ENCODE assay signal across 23 mouse cellular contexts in genomic region chr15:79829431-79829830, GRCm38 (mm10). TPM values are rescaled to one million over a fixed set of nuclear protein-coding genes. Genes with fewer than 3 reads are reported as not detected.
DNase-seq lines count a peak whose midpoint lies in the region; ATAC-seq lines count a peak whose summit lies in the region.
"Had no signal": no experiment of that assay in that cellular context is flagged by ENCODE, and none has a peak within 500 bp of the region (broad histone marks: within the 10 kb centered on the region; RNA-seq: fewer than 3 reads in every experiment).

No protein-coding gene starts in this region.

- DNase-seq in cerebellum, adult 8-10 months, result peak; percentile 43
- no peak for DNase-seq in cerebellum, postnatal 4 days (ENCODE audit: low spot score in 2 of 2)
- no peak for DNase-seq in midbrain, embryonic 11.5 days (ENCODE audit: low spot score, missing footprints)
- no peak for DNase-seq in hindbrain, embryonic 14.5 days (ENCODE audit: low spot score)
- DNase-seq in heart, adult 9 months (ENCODE audit: low spot score in 2 of 2), result no peak
- DNase-seq: adrenal gland, postnatal 14 days; heart, adult 11 months; kidney, adult 8-10 months; left cerebral cortex, postnatal 4 days; liver; lung, postnatal 10 days; right cerebral cortex, postnatal 14 days; spleen, adult 18-20 months; thymus, adult 18-20 months; thymus, postnatal 4 days had no signal

- H3K27ac ChIP-seq in hindbrain, embryonic 12.5 days, result no peak overlapping the region
- no peak overlapping the region for H3K27ac ChIP-seq in hindbrain, embryonic 16.5 days (ENCODE audit: low read depth, low read length)
- H3K27ac ChIP-seq in midbrain, embryonic 13.5 days, result 0 out of 2 replicates have a peak overlapping the region, but pooled peaks have one; percentile 5
- no peak overlapping the region for H3K27ac ChIP-seq in midbrain, embryonic 11.5 days (ENCODE audit: low read depth, low read length)
- no peak overlapping the region for H3K27ac ChIP-seq in hindbrain, embryonic 14.5 days
- H3K27ac ChIP-seq: heart, embryonic 13.5 days had no signal

- H3K4me2 ChIP-seq in hindbrain, embryonic 12.5 days (replicated peaks), result 0 out of 2 replicates have a peak overlapping the region, but pooled peaks have one; percentile 33
- no peak overlapping the region for H3K4me2 ChIP-seq in hindbrain, embryonic 16.5 days (ENCODE audit: low read length)
- H3K4me2 ChIP-seq in midbrain, embryonic 13.5 days (replicated peaks), result peak overlapping the region; percentile 44; the same call in 1 of the 2 replicates
- H3K4me2 ChIP-seq in midbrain, embryonic 11.5 days, result no peak overlapping the region
- peak overlapping the region; percentile 32; the same call in 1 of the 2 replicates for H3K4me2 ChIP-seq in hindbrain, embryonic 14.5 days (replicated peaks)

- H3K4me3 ChIP-seq in hindbrain, embryonic 12.5 days, result no peak overlapping the region
- H3K4me3 ChIP-seq in hindbrain, embryonic 16.5 days (ENCODE audit: low read length), result no peak overlapping the region
- H3K4me3 ChIP-seq in midbrain, embryonic 13.5 days (replicated peaks), result no peak overlapping the region
- H3K4me3 ChIP-seq in midbrain, embryonic 11.5 days (ENCODE audit: low read depth, low read length), result no peak overlapping the region
- H3K4me3 ChIP-seq in hindbrain, embryonic 14.5 days (replicated peaks; ENCODE audit: low read length), result no peak overlapping the region

- no peak for ATAC-seq in hindbrain, embryonic 12.5 days (ENCODE audit: low FRiP score)
- ATAC-seq in hindbrain, embryonic 16.5 days, result no peak
- ATAC-seq in midbrain, embryonic 13.5 days, result no peak
- no peak for ATAC-seq in midbrain, embryonic 11.5 days (ENCODE audit: low FRiP score)
- ATAC-seq in hindbrain, embryonic 14.5 days (ENCODE audit: low FRiP score), result no peak
- ATAC-seq: CD4-positive, CD25-positive, alpha-beta regulatory T cell, adult 4 months; inflammation-experienced regulatory T-cells, adult 6 months had no signal

- H3K9me3 ChIP-seq in hindbrain, embryonic 12.5 days (replicated peaks), result no peaks in the 10 kb centered on the region
- H3K9me3 ChIP-seq in hindbrain, embryonic 16.5 days (ENCODE audit: control insufficient read depth, low read length), result no peaks in the 10 kb centered on the region
- H3K9me3 ChIP-seq in midbrain, embryonic 13.5 days, result no peaks in the 10 kb centered on the region
- no peaks in the 10 kb centered on the region for H3K9me3 ChIP-seq in midbrain, embryonic 11.5 days (ENCODE audit: control insufficient read depth, low read length)
- H3K9me3 ChIP-seq in hindbrain, embryonic 14.5 days (ENCODE audit: control insufficient read depth, low read length), result no peaks in the 10 kb centered on the region
- H3K9me3 ChIP-seq: heart, embryonic 13.5 days had no signal

- peaks cover 36% of the 10 kb centered on the region for H3K36me3 ChIP-seq in hindbrain, embryonic 12.5 days
- 0 out of 2 replicates have a peak, but pooled peaks cover 2% of the 10 kb centered on the region for H3K36me3 ChIP-seq in hindbrain, embryonic 16.5 days (ENCODE audit: control insufficient read depth, insufficient read depth, low read length)
- peaks cover 44% of the 10 kb centered on the region for H3K36me3 ChIP-seq in midbrain, embryonic 13.5 days
- H3K36me3 ChIP-seq in midbrain, embryonic 11.5 days (ENCODE audit: control insufficient read depth, insufficient read depth, low read length), result peaks cover 6% of the 10 kb centered on the region
- peaks cover 40% of the 10 kb centered on the region for H3K36me3 ChIP-seq in hindbrain, embryonic 14.5 days (replicated peaks; ENCODE audit: control insufficient read depth, insufficient read depth)

- peaks cover 78% of the 10 kb centered on the region for H3K4me1 ChIP-seq in hindbrain, embryonic 12.5 days
- H3K4me1 ChIP-seq in hindbrain, embryonic 16.5 days (ENCODE audit: control insufficient read depth, insufficient read depth, low read depth, low read length), result peaks cover 70% of the 10 kb centered on the region
- H3K4me1 ChIP-seq in midbrain, embryonic 13.5 days (replicated peaks), result peaks cover 87% of the 10 kb centered on the region
- peaks cover 29% of the 10 kb centered on the region for H3K4me1 ChIP-seq in midbrain, embryonic 11.5 days (ENCODE audit: control insufficient read depth, insufficient read depth, low read length)
- peaks cover 77% of the 10 kb centered on the region for H3K4me1 ChIP-seq in hindbrain, embryonic 14.5 days (replicated peaks; ENCODE audit: control insufficient read depth, insufficient read depth, low read length)

- no peaks in the 10 kb centered on the region for H3K27me3 ChIP-seq in hindbrain, embryonic 12.5 days
- H3K27me3 ChIP-seq in hindbrain, embryonic 16.5 days (replicated peaks; ENCODE audit: control insufficient read depth, insufficient read depth, low read length), result no peaks in the 10 kb centered on the region
- H3K27me3 ChIP-seq in midbrain, embryonic 13.5 days, result no peaks in the 10 kb centered on the region
- no peaks in the 10 kb centered on the region for H3K27me3 ChIP-seq in midbrain, embryonic 11.5 days (ENCODE audit: control insufficient read depth, insufficient read depth, low read length)
- no peaks in the 10 kb centered on the region for H3K27me3 ChIP-seq in hindbrain, embryonic 14.5 days (ENCODE audit: control insufficient read depth, insufficient read depth, low read length)
- H3K27me3 ChIP-seq: heart, embryonic 13.5 days had no signal

- H3K9ac ChIP-seq in hindbrain, embryonic 12.5 days, result peak overlapping the region; percentile 36
- no peak overlapping the region; the same call in 1 of the 2 replicates for H3K9ac ChIP-seq in hindbrain, embryonic 16.5 days (ENCODE audit: low read depth, low read length)
- peak overlapping the region; percentile 61 for H3K9ac ChIP-seq in midbrain, embryonic 13.5 days (replicated peaks)
- H3K9ac ChIP-seq in midbrain, embryonic 11.5 days (ENCODE audit: low read length), result no peak overlapping the region
- H3K9ac ChIP-seq in hindbrain, embryonic 14.5 days, result peak overlapping the region; percentile 5

- WGBS in hindbrain, embryonic 12.5 days, result 63% methylated on average over 5 of the region's 5 CpGs
- WGBS in hindbrain, embryonic 16.5 days, result 68% methylated on average over 5 of the region's 5 CpGs
- WGBS in midbrain, embryonic 13.5 days, result 65% methylated on average over 5 of the region's 5 CpGs
- WGBS in midbrain, embryonic 11.5 days, result 77% methylated on average over 5 of the region's 5 CpGs
- 64% methylated on average over 5 of the region's 5 CpGs for WGBS in hindbrain, embryonic 14.5 days

RNA-seq across cellular contexts. Expression of gene Npcd, which starts 4.6 kb away (rescaled TPM):
- polyA plus RNA-seq in hindbrain, embryonic 12.5 days (2016; fragmentation: Nextera tagmentation; extraction: Ambion mirVana), result 0.61 TPM in 1 of 2 replicates, not detected in the other
- polyA plus RNA-seq in hindbrain, embryonic 16.5 days (2015; fragmentation: Nextera tagmentation; extraction: Ambion mirVana), result 0.41 and 0.67 TPM in 2 replicates
- 0.58 and 1.2 TPM in 2 replicates for polyA plus RNA-seq in midbrain, embryonic 13.5 days (2015; fragmentation: Nextera tagmentation; extraction: Ambion mirVana)
- 0.86 TPM in 1 of 2 replicates, not detected in the other for polyA plus RNA-seq in midbrain, embryonic 11.5 days (2014; fragmentation: Nextera tagmentation; extraction: Ambion mirVana)
- polyA plus RNA-seq in hindbrain, embryonic 14.5 days (2014; fragmentation: Nextera tagmentation; extraction: Ambion mirVana), result 1.4 and 5.5 TPM in 2 replicates
- polyA plus RNA-seq: CD4-positive, CD25-positive, alpha-beta regulatory T cell, adult 4 months; forebrain, embryonic 11.5 days; heart, embryonic 13.5 days; inflammation-experienced regulatory T-cells, adult 6 months; liver, embryonic 16.5 days had no signal

RNA-seq across cellular contexts. Expression of gene Cbx6, which starts 5.1 kb away (rescaled TPM):
- 34.7 and 38.0 TPM in 2 replicates for polyA plus RNA-seq in hindbrain, embryonic 12.5 days (2016; fragmentation: Nextera tagmentation; extraction: Ambion mirVana)
- polyA plus RNA-seq in hindbrain, embryonic 16.5 days (2015; fragmentation: Nextera tagmentation; extraction: Ambion mirVana), result 65.2 and 67.2 TPM in 2 replicates
- polyA plus RNA-seq in midbrain, embryonic 13.5 days (2015; fragmentation: Nextera tagmentation; extraction: Ambion mirVana), result 53.9 and 61.4 TPM in 2 replicates
- polyA plus RNA-seq in midbrain, embryonic 11.5 days (2014; fragmentation: Nextera tagmentation; extraction: Ambion mirVana), result 17.1 and 18.8 TPM in 2 replicates
- polyA plus RNA-seq in hindbrain, embryonic 14.5 days (2014; fragmentation: Nextera tagmentation; extraction: Ambion mirVana), result 36.9 and 39.8 TPM in 2 replicates

RNA-seq across cellular contexts. Expression of gene Nptxr, which starts 24.9 kb away (rescaled TPM):
- 13.1 TPM in 2 replicates for polyA plus RNA-seq in hindbrain, embryonic 12.5 days (2016; fragmentation: Nextera tagmentation; extraction: Ambion mirVana)
- 44.1 and 58.7 TPM in 2 replicates for polyA plus RNA-seq in hindbrain, embryonic 16.5 days (2015; fragmentation: Nextera tagmentation; extraction: Ambion mirVana)
- polyA plus RNA-seq in midbrain, embryonic 13.5 days (2015; fragmentation: Nextera tagmentation; extraction: Ambion mirVana), result 18.1 and 18.6 TPM in 2 replicates
- 1.3 and 2.1 TPM in 2 replicates for polyA plus RNA-seq in midbrain, embryonic 11.5 days (2014; fragmentation: Nextera tagmentation; extraction: Ambion mirVana)
- 20.9 and 24.8 TPM in 2 replicates for polyA plus RNA-seq in hindbrain, embryonic 14.5 days (2014; fragmentation: Nextera tagmentation; extraction: Ambion mirVana)

RNA-seq across cellular contexts. Expression of gene Dnal4, which starts 51.8 kb away (rescaled TPM):
- 76.8 and 78.1 TPM in 2 replicates for polyA plus RNA-seq in hindbrain, embryonic 12.5 days (2016; fragmentation: Nextera tagmentation; extraction: Ambion mirVana)
- 61.8 and 64.9 TPM in 2 replicates for polyA plus RNA-seq in hindbrain, embryonic 16.5 days (2015; fragmentation: Nextera tagmentation; extraction: Ambion mirVana)
- 84.8 and 91.6 TPM in 2 replicates for polyA plus RNA-seq in midbrain, embryonic 13.5 days (2015; fragmentation: Nextera tagmentation; extraction: Ambion mirVana)
- 62.9 and 72.1 TPM in 2 replicates for polyA plus RNA-seq in midbrain, embryonic 11.5 days (2014; fragmentation: Nextera tagmentation; extraction: Ambion mirVana)
- polyA plus RNA-seq in hindbrain, embryonic 14.5 days (2014; fragmentation: Nextera tagmentation; extraction: Ambion mirVana), result 64.6 and 67.8 TPM in 2 replicates

Comparison
In these comparisons a context has a peak if more than half of its experiments do, and no peak if none do; other contexts are left out.
1. H3K4me2 ChIP-seq: peak in hindbrain, embryonic 12.5 days (single experiment), midbrain, embryonic 13.5 days (single experiment) and hindbrain, embryonic 14.5 days (single experiment); none in hindbrain, embryonic 16.5 days (single experiment) and midbrain, embryonic 11.5 days (single experiment).
2. H3K9ac ChIP-seq: peak in hindbrain, embryonic 12.5 days (single experiment), midbrain, embryonic 13.5 days (single experiment) and hindbrain, embryonic 14.5 days (single experiment); none in hindbrain, embryonic 16.5 days (single experiment) and midbrain, embryonic 11.5 days (single experiment).